Mouse (Mus musculus) cerebellum, adult 2 months (tissue): ENCODE data around the gene Rem2.

Experiments used
- CTCF ChIP-seq: fragments of 200-500 bp; IDR thresholded peaks from 2 replicates; pipeline ENCODE4 v1.5.1; 2011; ENCODE audit warnings: low read depth, mild to moderate bottlenecking, control low read depth, low read length, moderate library complexity, borderline replicate concordance; ENCODE audit not compliant: insufficient read depth
- POLR2A ChIP-seq: fragments of 200-500 bp; IDR thresholded peaks from 2 replicates; pipeline ENCODE4 v1.6.1; 2011; ENCODE audit warnings: low read length, control low read depth, borderline replicate concordance; ENCODE audit not compliant: insufficient read depth

DNA sequence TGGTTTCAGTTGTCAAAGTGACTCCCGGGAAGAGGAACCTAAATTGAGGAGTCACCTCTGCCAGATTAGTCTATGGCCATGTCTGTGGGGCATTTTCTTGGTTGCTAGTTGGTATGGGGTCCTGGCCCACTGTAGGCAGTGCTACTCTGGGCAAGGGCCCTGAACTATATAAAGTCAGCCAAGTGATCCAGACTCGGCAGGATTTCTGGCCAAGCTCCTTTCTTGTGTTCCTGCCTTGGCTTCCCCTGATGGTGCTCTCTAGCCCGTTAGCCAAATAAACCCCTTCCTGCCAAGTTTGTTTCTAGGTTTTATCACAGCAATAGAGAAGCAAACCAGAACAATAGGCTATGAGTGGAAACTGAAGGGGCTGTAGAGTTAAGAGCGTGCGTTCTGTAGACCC, 1.2 kb upstream of the Rem2 start:
- TF ChIP-seq POLR2A = no peak
- no peak for TF ChIP-seq CTCF
